Mouse (Mus musculus): ENCODE results near the gene Akap5.

GRCm38 (mm10) chr12:76278209-76278608 lies 46.5 kb upstream of the Akap5 start:
- TF ChIP-seq CTCF (conservative IDR thresholded peaks at IDR 0.05; ENCODE audit: low read length) (no peak), NANOG (IDR thresholded peaks at IDR 0.05; ENCODE audit: borderline replicate concordance, low read length) (no peak)
